Mouse (Mus musculus) B cell, adult 2 months (primary cell): ENCODE measurements around the gene Tmem59l.

ENCODE experiments used
- DNase-seq, 2 experiments: peaks; one replicate each; pipeline ENCODE4 v3.0.0; 2022

Tmem59l gene

GRCm38 (mm10) chr8:70487993-70488796 lies 1.0 kb upstream of the Tmem59l start:
- no peak for DNase-seq

DNA sequence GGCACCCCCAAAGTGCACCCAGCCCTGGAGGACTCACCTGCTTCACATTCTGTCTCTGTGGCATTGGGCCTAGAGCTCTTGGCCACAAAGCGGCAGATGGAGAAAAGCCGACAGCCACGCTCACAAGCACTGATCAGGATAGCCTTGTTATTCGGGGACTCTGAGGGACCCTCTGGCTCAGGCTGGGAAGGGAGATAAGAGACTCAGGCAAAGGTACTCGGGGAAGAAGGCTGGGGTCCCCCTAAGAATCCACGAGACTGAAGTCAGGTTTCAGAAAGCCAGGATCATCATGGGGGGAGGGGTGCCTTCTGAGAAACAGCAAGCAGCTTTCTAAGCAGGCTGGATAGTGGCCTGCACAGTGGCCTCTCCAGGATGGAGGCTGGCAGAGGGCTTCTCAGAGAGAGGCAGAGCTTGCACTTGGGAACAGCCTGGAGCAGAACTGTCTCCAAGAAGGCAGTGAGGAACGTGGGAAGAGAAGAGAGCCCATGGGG lies 922 bp downstream of the Tmem59l start:
- no peak for DNase-seq

GRCm38 (mm10) chr8:70482943-70483342 lies 4.2 kb downstream of the Tmem59l start:
- DNase-seq, result no peak

- DNase-seq, result no peak
Measured at GRCm38 (mm10) chr8:70481908-70482307, 5.2 kb downstream of the Tmem59l start.

DNA sequence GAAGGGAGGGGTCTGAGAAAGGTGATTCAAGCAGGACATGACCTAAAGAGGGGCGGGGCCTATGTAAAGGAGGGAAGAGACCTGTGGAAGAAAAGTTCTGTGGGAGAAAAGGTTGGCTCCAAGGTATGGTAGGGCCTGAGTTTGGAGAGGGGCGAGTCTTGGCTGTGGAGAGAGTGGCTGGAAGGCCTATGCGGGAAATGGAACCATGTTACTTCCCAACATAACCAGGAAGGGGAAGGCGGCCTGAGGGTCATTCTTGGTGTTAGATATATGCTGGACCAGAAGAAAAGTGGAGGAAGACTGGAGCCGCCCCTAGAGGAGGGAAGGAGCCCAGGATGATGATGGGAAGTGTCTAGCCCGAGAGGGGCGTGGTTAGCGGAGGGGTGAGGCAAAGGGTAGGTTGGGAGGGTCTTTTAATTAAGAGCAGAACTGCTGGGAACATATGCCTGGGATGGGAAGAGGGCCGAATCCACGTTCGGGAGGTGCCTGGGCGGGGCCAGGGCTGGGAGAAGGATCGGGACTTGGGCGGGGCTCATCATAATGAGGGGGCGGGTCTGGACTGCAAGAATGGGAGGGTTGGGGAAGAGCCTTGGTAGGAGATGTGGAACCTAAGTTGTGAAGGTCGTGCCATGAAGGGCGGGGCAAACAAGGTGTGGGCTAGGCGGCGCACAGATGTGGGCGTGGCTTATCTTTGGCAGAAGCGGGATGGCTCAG lies 9.7 kb downstream of the Tmem59l start:
- DNase-seq, result peak in 1 of 2 experiments; percentile 15

- DNase-seq, result peak; percentile 99
Measured at GRCm38 (mm10) chr8:70476333-70477268, 10.6 kb downstream of the Tmem59l start, which contains the start of gene Klhl26. Klhl26 (minus strand) TSS chr8:70476968.

GRCm38 (mm10) chr8:70471856-70472255 lies 15.3 kb downstream of the Tmem59l start:
- DNase-seq, result no peak

- DNase-seq, result no peak
Measured at GRCm38 (mm10) chr8:70469938-70470337, 17.2 kb downstream of the Tmem59l start.

- no peak for DNase-seq
Measured at GRCm38 (mm10) chr8:70469295-70469916, 17.8 kb downstream of the Tmem59l start.

- no peak for DNase-seq
Measured at GRCm38 (mm10) chr8:70468733-70469132, 18.4 kb downstream of the Tmem59l start.

DNA sequence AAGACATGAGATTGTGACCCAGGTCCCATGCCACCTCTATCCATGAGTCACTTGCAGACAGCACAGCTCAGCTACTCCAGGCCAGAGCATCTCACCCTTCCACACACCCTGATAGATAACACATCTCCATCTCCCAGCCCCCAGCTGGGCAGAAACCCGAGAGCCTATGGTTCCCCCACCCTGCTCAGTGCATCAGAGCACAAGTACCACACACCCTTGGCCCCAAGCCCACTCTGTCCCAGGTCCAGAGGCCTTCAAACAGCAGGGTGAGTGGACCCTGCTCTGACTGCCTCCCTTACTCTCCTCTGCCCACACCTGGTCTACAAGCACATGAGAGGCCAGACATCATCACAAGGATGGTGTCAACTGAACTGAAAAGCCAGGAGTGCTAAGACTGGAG lies 19.3 kb downstream of the Tmem59l start:
- DNase-seq, result no peak

DNA sequence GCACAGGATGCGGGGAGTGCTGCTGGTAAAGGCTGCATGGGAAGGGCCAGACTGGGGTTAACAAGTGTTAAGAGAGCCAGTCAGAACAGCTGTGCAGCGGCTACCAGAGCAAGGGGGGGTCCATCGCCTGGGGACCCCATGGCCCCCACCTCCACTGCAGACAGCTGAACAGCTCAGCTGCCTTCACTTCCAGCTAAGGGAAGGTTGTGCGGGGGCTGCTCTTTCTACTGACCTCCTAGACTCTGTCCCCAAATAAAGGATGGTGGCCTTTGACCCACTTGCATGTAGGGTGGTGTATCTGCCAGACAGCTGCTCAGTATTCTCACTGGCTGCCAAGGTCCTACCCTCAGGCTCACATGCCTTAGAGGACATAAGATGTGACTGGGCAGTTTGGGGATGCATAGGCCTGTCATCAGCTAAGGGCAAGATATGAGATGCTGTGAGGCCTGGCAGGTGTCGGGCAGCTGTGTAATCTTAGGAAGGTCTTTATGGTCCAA lies 19.9 kb downstream of the Tmem59l start:
- no peak for DNase-seq

DNA sequence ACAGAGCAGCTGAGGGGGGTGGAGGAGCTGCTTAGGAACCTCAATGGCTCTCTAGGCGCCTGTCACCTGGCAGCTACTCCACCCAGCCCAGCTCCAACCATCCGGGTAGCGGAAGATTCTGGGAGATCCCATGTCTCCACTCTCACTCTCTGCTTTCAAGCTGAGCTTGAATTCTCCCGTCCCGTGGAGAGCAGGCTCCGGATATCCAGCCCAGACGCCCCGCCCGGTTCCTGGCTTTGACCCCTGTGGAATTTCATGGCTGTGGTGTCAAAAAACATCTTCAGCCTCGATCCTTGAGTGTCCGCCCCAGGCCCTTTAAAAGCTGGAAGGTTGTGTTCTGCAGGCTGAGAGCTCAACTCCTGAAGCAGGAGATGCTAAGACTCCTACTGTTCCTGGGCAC lies 20.4 kb downstream of the Tmem59l start:
- DNase-seq, result no peak

- no peak for DNase-seq
Measured at GRCm38 (mm10) chr8:70466305-70466704, 20.9 kb downstream of the Tmem59l start.

GRCm38 (mm10) chr8:70465701-70466100 lies 21.5 kb downstream of the Tmem59l start:
- no peak for DNase-seq

- DNase-seq, result no peak
Measured at GRCm38 (mm10) chr8:70464162-70464561, 23.0 kb downstream of the Tmem59l start.

GRCm38 (mm10) chr8:70463306-70463705 lies 23.9 kb downstream of the Tmem59l start:
- DNase-seq, result no peak

DNA sequence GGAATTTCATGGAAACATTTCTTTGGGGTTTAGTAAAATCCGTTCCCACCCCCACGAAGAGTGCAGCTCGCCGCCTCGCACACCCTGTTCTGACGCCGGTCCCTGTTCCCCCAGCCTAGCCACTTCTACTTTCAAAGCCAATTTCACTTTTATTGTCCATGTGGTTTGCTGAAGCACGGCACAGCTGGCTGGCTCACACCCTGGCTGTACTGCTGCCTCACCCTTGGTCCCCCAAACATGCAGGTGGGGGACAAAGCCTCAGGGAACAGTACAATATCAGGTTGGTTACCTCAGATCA lies 24.7 kb downstream of the Tmem59l start:
- DNase-seq, result no peak

GRCm38 (mm10) chr8:70461765-70462515 lies 25.2 kb downstream of the Tmem59l start:
- no peak for DNase-seq

DNA sequence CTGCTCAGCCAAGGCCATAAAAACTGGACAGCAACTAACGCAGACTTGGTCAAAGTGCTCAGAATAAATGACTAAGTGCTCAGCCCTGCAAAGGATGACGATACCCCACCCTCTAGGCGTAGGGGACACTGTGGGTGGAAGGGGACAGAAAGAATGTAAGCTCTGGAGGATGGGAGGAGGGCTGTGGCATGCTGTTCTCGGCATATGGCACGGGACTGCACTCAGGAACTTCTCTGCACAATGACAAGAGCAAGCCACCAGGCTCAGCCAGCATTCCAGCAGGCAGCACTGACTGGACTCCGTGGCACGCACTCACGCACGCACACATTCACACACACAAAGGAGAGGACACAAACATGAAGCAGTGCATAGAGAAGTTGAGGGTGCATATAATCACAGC lies 26.6 kb downstream of the Tmem59l start:
- no peak for DNase-seq

- no peak for DNase-seq
Measured at GRCm38 (mm10) chr8:70460199-70460598, 27.0 kb downstream of the Tmem59l start.

- no peak for DNase-seq
Measured at GRCm38 (mm10) chr8:70459636-70460035, 27.5 kb downstream of the Tmem59l start.
